Mouse (Mus musculus) G1E (cell line): ENCODE measurements around the gene Nid1. TPM values are rescaled to one million over a fixed set of nuclear protein-coding genes. Genes with fewer than 3 reads are reported as not detected.

Source experiments
- ATAC-seq: 2 replicates; pipeline ENCODE4 v1.8.0; 2016; ENCODE audit warnings: mild to moderate bottlenecking; ENCODE audit not compliant: insufficient number of reproducible peaks, poor library complexity, low FRiP score, severe bottlenecking; ENCODE audit errors: extremely low read depth
- DNase-seq: peaks from one replicate; pipeline ENCODE4 v3.0.0; 2012; ENCODE audit warnings: low spot score
- H3K27me3 ChIP-seq: 2 replicates; pipeline ENCODE4 v1.6.1; 2012; ENCODE audit warnings: mild to moderate bottlenecking, low read length, inconsistent platforms; ENCODE audit not compliant: insufficient read depth
- H3K36me3 ChIP-seq: replicated peaks from 2 replicates; pipeline ENCODE3; 2012; ENCODE audit warnings: mild to moderate bottlenecking, inconsistent platforms
- H3K4me1 ChIP-seq: 2 replicates; pipeline ENCODE4 v1.6.1; 2012; ENCODE audit warnings: low read depth, low read length, inconsistent platforms, mixed read lengths; ENCODE audit not compliant: insufficient read depth
- H3K4me3 ChIP-seq: 2 replicates; pipeline ENCODE4 v1.5.1; 2012; ENCODE audit warnings: low read depth, mild to moderate bottlenecking, inconsistent platforms, low read length, moderate library complexity, mixed read lengths
- H3K9me3 ChIP-seq: replicated peaks from 2 replicates; pipeline ENCODE4 v1.6.1; 2012; ENCODE audit warnings: inconsistent platforms
- CTCF ChIP-seq: IDR thresholded peaks from 2 replicates; pipeline ENCODE4 v1.5.1; 2012; ENCODE audit warnings: low read depth, low read length, inconsistent platforms, mixed read lengths
- GATA1 ChIP-seq: IDR thresholded peaks from 2 replicates; pipeline ENCODE4 v1.6.1; 2012; ENCODE audit warnings: borderline replicate concordance, low read length, inconsistent platforms, mixed read lengths
- GATA2 ChIP-seq: IDR thresholded peaks from 2 replicates; pipeline ENCODE4 v1.6.1; 2012; ENCODE audit warnings: low read depth, low read length, inconsistent platforms, borderline replicate concordance
- POLR2AphosphoS5 ChIP-seq: IDR thresholded peaks from 2 replicates; pipeline ENCODE4 v1.6.1; 2012; ENCODE audit warnings: low read depth, low read length, inconsistent platforms; ENCODE audit not compliant: insufficient replicate concordance
- TAL1 ChIP-seq: conservative IDR thresholded peaks from 2 replicates; pipeline ENCODE4 v1.6.1; 2012; ENCODE audit warnings: low read depth, low read length, inconsistent platforms, mixed read lengths
- polyA plus RNA-seq: library from polyadenylated mRNA; stranded (reverse); fragments of >175 nt; gene quantifications from 2 replicates; pipeline ENCODE4 v1.2.3, GENCODE M21; 2012
- total RNA-seq, 2 experiments: library from RNA; stranded (forward) in 1 of 2; stranded (reverse) in 1 of 2; fragments of 200-1000 nt in 1 of 2; fragments of >200 nt in 1 of 2; fragmentation: Nextera tagmentation in 1 of 2; gene quantifications; 2 replicates each; pipeline ENCODE4 v1.2.3; 2014 to 2017

Nid1 gene
- total and polyA plus RNA-seq, 3 experiments, result 0.11 TPM; not detected in 2

GRCm38 (mm10) chr13:13484883-13485282, 47.5 kb downstream of the Nid1 start:
- no peak for DNase-seq
- Histone ChIP-seq H3K4me1 (no peaks in the 10 kb centered on the region), H3K36me3 (no peaks in the 10 kb centered on the region), H3K4me3 (no peak overlapping the region), H3K27me3 (peaks cover 10% of the 10 kb centered on the region), H3K9me3 (no peaks in the 10 kb centered on the region)
- TF ChIP-seq GATA1 (no peak), TAL1 (no peak), POLR2AphosphoS5 (no peak), CTCF (no peak), GATA2 (no peak)
- ATAC-seq, result no peak

- peaks cover 13% of the 10 kb centered on the region for H3K27me3 ChIP-seq
- DNase-seq (no peak), ATAC-seq (no peak)
- no peaks in the 10 kb centered on the region for H3K4me1 ChIP-seq
- H3K36me3 ChIP-seq, result no peaks in the 10 kb centered on the region
- TF ChIP-seq GATA1 (no peak), TAL1 (no peak)
- no peak overlapping the region for H3K4me3 ChIP-seq
- no peaks in the 10 kb centered on the region for H3K9me3 ChIP-seq
These were observed 48.3 kb downstream of the Nid1 start for GRCm38 (mm10) chr13:13485682-13486081.

- TF ChIP-seq CTCF, result no peak
- TF ChIP-seq GATA2, result no peak
- no peak for TF ChIP-seq GATA1
- no peak for TF ChIP-seq POLR2AphosphoS5
- no peak for TF ChIP-seq TAL1
- H3K27me3 ChIP-seq, result peaks cover 4% of the 10 kb centered on the region
- DNase-seq, result no peak
- no peaks in the 10 kb centered on the region for H3K36me3 ChIP-seq
- no peaks in the 10 kb centered on the region for H3K4me1 ChIP-seq
- no peak overlapping the region for H3K4me3 ChIP-seq
- H3K9me3 ChIP-seq, result no peaks in the 10 kb centered on the region
- ATAC-seq, result no peak
These were observed 50.5 kb downstream of the Nid1 start for GRCm38 (mm10) chr13:13487851-13488250.

GRCm38 (mm10) chr13:13489861-13490260, 52.5 kb downstream of the Nid1 start:
- DNase-seq (no peak), ATAC-seq (no peak)
- Histone ChIP-seq H3K4me1 (no peaks in the 10 kb centered on the region), H3K36me3 (no peaks in the 10 kb centered on the region), H3K27me3 (peaks cover 4% of the 10 kb centered on the region), H3K9me3 (no peaks in the 10 kb centered on the region), H3K4me3 (no peak overlapping the region)
- TF ChIP-seq GATA2 (no peak), CTCF (no peak), GATA1 (no peak), POLR2AphosphoS5 (no peak), TAL1 (no peak)

GRCm38 (mm10) chr13:13492151-13492550, 54.8 kb downstream of the Nid1 start:
- Histone ChIP-seq H3K4me3 (no peak overlapping the region), H3K36me3 (no peaks in the 10 kb centered on the region), H3K27me3 (peaks cover 4% of the 10 kb centered on the region; the same call in 1 of the 2 replicates), H3K4me1 (no peaks in the 10 kb centered on the region), H3K9me3 (no peaks in the 10 kb centered on the region)
- TF ChIP-seq TAL1 (no peak), POLR2AphosphoS5 (no peak), GATA1 (no peak), CTCF (no peak), GATA2 (no peak)
- ATAC-seq (no peak), DNase-seq (no peak)

- TF ChIP-seq GATA1 (no peak), GATA2 (no peak), CTCF (no peak), POLR2AphosphoS5 (no peak), TAL1 (no peak)
- no peaks in the 10 kb centered on the region for H3K36me3 ChIP-seq
- no peak overlapping the region for H3K4me3 ChIP-seq
- no peaks in the 10 kb centered on the region for H3K4me1 ChIP-seq
- ATAC-seq (no peak), DNase-seq (no peak)
- H3K27me3 ChIP-seq, result peaks cover 4% of the 10 kb centered on the region; the same call in 1 of the 2 replicates
- no peaks in the 10 kb centered on the region for H3K9me3 ChIP-seq
These were observed 56.2 kb downstream of the Nid1 start for GRCm38 (mm10) chr13:13493517-13493916.

- H3K4me1 ChIP-seq, result no peaks in the 10 kb centered on the region
- DNase-seq, result no peak
- ATAC-seq, result no peak
- TF ChIP-seq GATA2, result no peak
- TF ChIP-seq CTCF, result no peak
- TF ChIP-seq TAL1, result no peak
- no peak for TF ChIP-seq GATA1
- no peaks in the 10 kb centered on the region for H3K36me3 ChIP-seq
- no peaks in the 10 kb centered on the region for H3K9me3 ChIP-seq
- H3K27me3 ChIP-seq, result peaks cover 6% of the 10 kb centered on the region; the same call in 1 of the 2 replicates
- H3K4me3 ChIP-seq, result no peak overlapping the region
These were observed 60.7 kb downstream of the Nid1 start for GRCm38 (mm10) chr13:13498022-13498421.
